Mouse (Mus musculus) C2C12 (cell line): ENCODE results near the gene Nacc2. TPM values are rescaled to one million over a fixed set of nuclear protein-coding genes. Genes with fewer than 3 reads are reported as not detected.
A peak's percentile ranks its signal among the peaks of the same experiment; 100 is the strongest.

Experiments used
- H3K27me3 ChIP-seq: one replicate; pipeline ENCODE4 v1.6.1; 2011; ENCODE audit not compliant: control insufficient read depth, insufficient read depth, insufficient read length
- H3K36me3 ChIP-seq: one replicate; pipeline ENCODE4 v1.6.1; 2011; ENCODE audit not compliant: control insufficient read depth, insufficient read depth
- H3K4me3 ChIP-seq: one replicate; pipeline ENCODE4 v1.5.1; 2011; ENCODE audit warnings: mild to moderate bottlenecking, control low read depth; ENCODE audit not compliant: poor library complexity, insufficient read depth, severe bottlenecking
- H3K79me2 ChIP-seq: one replicate; pipeline ENCODE4 v1.6.1; 2011; ENCODE audit not compliant: control insufficient read depth, insufficient read depth
- H3K79me3 ChIP-seq: one replicate; pipeline ENCODE4 v1.6.1; 2011; ENCODE audit warnings: low read depth, control low read depth
- H3ac ChIP-seq: one replicate; pipeline ENCODE3; 2011; ENCODE audit warnings: low read depth; ENCODE audit not compliant: control insufficient read depth, insufficient read length
- CEBPB ChIP-seq: IDR thresholded peaks from one replicate; pipeline ENCODE4 v1.6.1; 2011; ENCODE audit warnings: low read depth, mild to moderate bottlenecking, control low read depth, moderate library complexity
- CTCF ChIP-seq: IDR thresholded peaks from one replicate; pipeline ENCODE4 v1.5.1; 2011; ENCODE audit not compliant: control insufficient read depth, insufficient read depth, insufficient read length
- FOSL1 ChIP-seq: IDR thresholded peaks from one replicate; pipeline ENCODE4 v1.8.0; 2011; ENCODE audit warnings: mild to moderate bottlenecking, low read length; ENCODE audit not compliant: poor library complexity, insufficient read depth, severe bottlenecking
- MAX ChIP-seq: IDR thresholded peaks from one replicate; pipeline ENCODE4 v1.6.1; 2011; ENCODE audit warnings: mild to moderate bottlenecking, control low read depth
- MYOD1 ChIP-seq: IDR thresholded peaks from one replicate; pipeline ENCODE4 v1.6.1; 2011; ENCODE audit warnings: low read depth; ENCODE audit not compliant: control insufficient read depth, insufficient read length
- MYOG ChIP-seq: IDR thresholded peaks from one replicate; pipeline ENCODE4 v1.6.1; 2011; ENCODE audit not compliant: control insufficient read depth, insufficient read length; ENCODE audit errors: extremely low read depth
- USF1 ChIP-seq: IDR thresholded peaks from one replicate; pipeline ENCODE4 v1.6.1; 2011; ENCODE audit warnings: low read depth, mild to moderate bottlenecking, control low read depth, moderate library complexity
- polyA plus RNA-seq: library from polyadenylated mRNA; unstranded; fragments of >200 nt; fragmentation: generic; extraction: Trizol; gene quantifications from one replicate; pipeline ENCODE4 v1.2.1, GENCODE M21; 2012; ENCODE audit warnings: missing spikeins

Nacc2 gene
- polyA plus RNA-seq, 1 experiment = 20.8 TPM

GRCm38 (mm10) chr2:26022626-26023025 is 100.4 kb downstream of the Nacc2 start:
- Histone ChIP-seq H3K4me3 (no peak overlapping the region), H3K79me3 (peaks cover 25% of the 10 kb centered on the region), H3K36me3 (no peaks in the 10 kb centered on the region), H3K27me3 (peaks cover 10% of the 10 kb centered on the region), H3ac (no peak overlapping the region), H3K79me2 (peaks cover 37% of the 10 kb centered on the region)
- TF ChIP-seq MYOG (no peak), CEBPB (no peak), MYOD1 (no peak), MAX (no peak), USF1 (no peak)

GRCm38 (mm10) chr2:26022258-26022565 is 100.8 kb downstream of the Nacc2 start:
- H3K36me3 ChIP-seq = no peaks in the 10 kb centered on the region
- peaks cover 8% of the 10 kb centered on the region for H3K27me3 ChIP-seq
- H3K4me3 ChIP-seq = no peak overlapping the region
- TF ChIP-seq MYOD1 (no peak), MYOG (no peak), MAX (no peak)
- H3K79me3 ChIP-seq = peaks cover 29% of the 10 kb centered on the region
- H3ac ChIP-seq = no peak overlapping the region
- H3K79me2 ChIP-seq = peaks cover 41% of the 10 kb centered on the region

GRCm38 (mm10) chr2:26021561-26022257 is 101.3 kb downstream of the Nacc2 start, which contains the start of gene Ubac1:
Gene Ubac1 (minus strand): TSS chr2:26021747.
- TF ChIP-seq FOSL1 (no peak), MYOD1 (no peak), MAX (no peak), USF1 (no peak), CEBPB (no peak), MYOG (no peak), CTCF (no peak)
- Histone ChIP-seq H3ac (peak within 1 kb of the TSS; percentile 94), H3K27me3 (peaks cover 4% of the 10 kb centered on the region), H3K4me3 (peak within 1 kb of the TSS; percentile 75), H3K36me3 (no peaks in the 10 kb centered on the region), H3K79me2 (peaks cover 45% of the 10 kb centered on the region), H3K79me3 (peaks cover 34% of the 10 kb centered on the region)

DNA sequence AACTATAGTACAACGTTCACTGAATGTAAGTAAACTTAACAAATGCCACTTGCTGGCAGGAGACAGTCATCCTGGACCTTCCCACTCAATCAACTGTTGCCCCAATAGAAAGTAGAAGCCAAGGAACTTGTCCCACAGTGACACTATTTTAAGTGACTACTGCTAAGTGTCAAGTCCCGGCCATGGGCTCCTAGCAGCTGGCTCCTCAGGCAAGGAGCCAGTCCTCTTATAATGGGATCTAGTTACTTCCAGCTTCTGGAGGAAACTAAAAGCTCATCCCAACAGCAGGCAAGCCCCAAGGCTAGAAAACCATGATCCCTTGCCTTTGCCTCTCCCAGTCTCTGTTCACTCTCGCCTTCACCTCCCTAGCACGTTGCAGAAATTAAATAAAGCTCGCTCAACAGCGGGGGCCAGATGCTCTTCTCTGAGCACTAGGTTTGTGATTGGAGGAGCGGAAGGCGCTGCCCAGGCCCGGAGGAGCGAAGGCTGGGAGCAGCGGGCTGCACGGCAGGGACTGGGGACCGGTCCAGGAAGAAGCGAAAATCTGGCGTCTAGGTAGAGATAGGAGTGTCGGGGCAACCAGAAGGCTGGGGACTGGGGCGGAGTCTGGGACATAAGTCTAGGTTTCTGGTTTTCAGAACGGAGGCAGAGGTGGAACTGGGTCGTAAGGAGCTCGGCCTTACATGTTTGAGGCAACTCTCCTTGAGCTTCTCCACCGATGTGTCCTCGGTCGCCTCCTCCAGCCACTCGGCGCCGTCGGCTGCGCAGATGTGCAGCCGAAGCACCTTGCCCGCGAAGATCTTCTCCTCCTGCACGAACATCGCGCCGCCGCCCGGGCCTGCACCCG is 102.1 kb downstream of the Nacc2 start:
- Histone ChIP-seq H3K36me3 (peaks cover 3% of the 10 kb centered on the region), H3K79me3 (peaks cover 36% of the 10 kb centered on the region), H3K27me3 (peaks cover 4% of the 10 kb centered on the region), H3ac (peak overlapping the region; percentile 94), H3K4me3 (peak overlapping the region; percentile 75), H3K79me2 (peaks cover 48% of the 10 kb centered on the region)
- TF ChIP-seq MYOD1 (no peak), MAX (no peak), USF1 (no peak), CEBPB (no peak), FOSL1 (no peak), CTCF (no peak), MYOG (no peak)

- TF ChIP-seq MYOD1 = no peak
- TF ChIP-seq CEBPB = no peak
- TF ChIP-seq USF1 = no peak
- no peak for TF ChIP-seq MAX
- TF ChIP-seq FOSL1 = no peak
- no peak for TF ChIP-seq MYOG
- TF ChIP-seq CTCF = no peak
- Histone ChIP-seq H3K36me3 (peaks cover 13% of the 10 kb centered on the region), H3K4me3 (no peak overlapping the region), H3K79me2 (peaks cover 48% of the 10 kb centered on the region), H3K79me3 (peaks cover 36% of the 10 kb centered on the region), H3K27me3 (no peaks in the 10 kb centered on the region), H3ac (no peak overlapping the region)
Measured at GRCm38 (mm10) chr2:26019923-26020322, 103.1 kb downstream of the Nacc2 start.
